Mouse (Mus musculus): ENCODE data around the gene Samd4.
A peak's percentile ranks its signal among the peaks of the same experiment; 100 is the strongest.

Gene Samd4

GRCm38 (mm10) chr14:47000096-47000736 is 117.6 kb downstream of the Samd4 start:
- DNase-seq (ENCODE audit: low spot score), result no peak

GRCm38 (mm10) chr14:47000786-47001761 is 118.4 kb downstream of the Samd4 start:
- no peak for DNase-seq (ENCODE audit: low spot score)

DNA sequence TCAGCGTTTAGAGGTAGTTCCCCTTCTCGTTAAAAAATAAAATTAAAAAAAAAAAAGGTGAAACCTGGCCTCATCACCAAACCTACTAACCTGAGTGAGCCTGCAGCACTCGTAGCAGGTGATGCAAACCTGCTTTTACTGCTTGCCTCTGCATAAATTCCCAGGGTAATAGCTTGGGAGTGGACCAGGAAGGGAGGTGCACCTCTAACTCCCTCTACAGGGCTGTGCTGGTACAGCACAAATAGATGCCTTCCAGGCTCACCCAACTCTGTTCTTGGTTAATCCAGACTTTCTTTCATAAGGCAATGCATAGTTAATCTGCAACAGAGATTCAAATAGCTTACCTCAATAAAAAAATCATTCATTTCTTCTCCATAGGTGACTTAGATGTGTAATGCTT is 121.5 kb downstream of the Samd4 start:
- peak; percentile 61 for DNase-seq (ENCODE audit: low spot score)

DNA sequence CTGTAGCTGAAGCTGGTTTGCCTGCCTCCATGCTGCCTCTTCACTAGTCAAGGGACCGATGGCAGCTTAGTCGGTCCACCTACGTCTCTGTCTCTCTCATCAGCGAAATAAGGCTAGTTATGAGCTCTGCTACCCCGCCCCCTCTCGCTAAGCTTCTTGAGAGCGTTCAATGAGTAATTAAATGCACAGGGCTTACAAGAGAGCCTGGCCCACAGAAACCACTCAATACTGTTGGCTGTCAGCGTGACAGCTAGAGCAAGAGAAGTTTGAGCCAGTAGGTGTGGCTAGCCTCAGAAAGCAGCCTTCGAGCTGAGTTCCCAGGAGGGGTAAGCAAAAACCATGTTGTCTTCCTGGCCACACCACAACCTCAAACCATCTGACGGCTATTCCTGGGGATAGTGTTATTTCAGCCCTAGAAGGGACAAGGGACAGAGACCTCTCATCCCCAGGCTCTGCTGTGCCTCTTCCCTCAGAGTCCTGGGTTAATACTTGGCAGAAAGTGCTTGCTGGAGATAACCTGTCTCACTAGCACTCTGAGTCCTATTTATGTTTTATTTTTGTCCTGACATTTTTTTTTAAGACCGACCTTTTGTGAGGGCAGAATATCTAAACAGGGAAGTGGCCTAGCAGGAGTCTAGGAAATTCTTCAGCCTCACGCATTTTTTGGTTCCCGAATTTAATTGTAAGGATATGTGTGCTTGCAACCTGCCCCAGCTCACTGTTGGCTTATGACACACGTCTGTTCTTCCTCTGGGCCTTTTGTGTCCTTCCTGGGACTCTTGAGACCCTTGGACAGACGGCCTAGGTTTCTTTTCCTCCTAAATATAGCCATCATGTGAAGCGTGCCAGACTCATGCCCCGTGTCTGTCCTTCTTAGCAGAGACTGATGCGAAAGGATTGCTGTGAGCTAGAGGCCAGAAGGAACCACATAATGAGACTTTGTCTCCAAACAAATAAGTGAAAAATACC is 128.8 kb downstream of the Samd4 start:
- DNase-seq (ENCODE audit: low spot score), result peak; percentile 59

DNA sequence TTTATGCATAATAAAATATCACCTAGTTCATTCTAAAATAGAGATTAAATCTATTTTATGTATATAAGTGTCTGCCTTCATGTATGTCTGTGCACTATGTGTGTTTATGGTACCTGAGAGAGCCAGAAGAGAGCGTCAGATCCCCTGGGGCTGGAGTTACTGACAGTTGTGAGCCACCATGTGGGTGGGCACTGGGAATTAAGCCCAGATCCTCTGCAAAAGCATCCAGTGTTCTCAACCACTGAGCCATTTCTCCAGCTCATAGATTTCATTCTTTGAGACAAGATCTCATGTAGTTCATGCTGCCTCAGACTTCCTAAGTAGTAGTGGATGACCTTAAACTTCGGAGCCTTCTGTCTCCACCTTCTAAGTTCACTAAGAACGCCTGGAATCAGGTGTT is 133.0 kb downstream of the Samd4 start:
- no peak for DNase-seq (ENCODE audit: low spot score)

- no peak for DNase-seq (ENCODE audit: low spot score)
These were observed 135.0 kb downstream of the Samd4 start for GRCm38 (mm10) chr14:47017658-47018057.

- DNase-seq (ENCODE audit: low spot score), result no peak
These were observed 138.2 kb downstream of the Samd4 start for GRCm38 (mm10) chr14:47020886-47021285.

- DNase-seq (ENCODE audit: low spot score), result no peak
These were observed 140.9 kb downstream of the Samd4 start for GRCm38 (mm10) chr14:47023529-47023928.

GRCm38 (mm10) chr14:47027431-47028118 is 144.9 kb downstream of the Samd4 start:
- no peak for DNase-seq (ENCODE audit: low spot score)

- no peak for DNase-seq (ENCODE audit: low spot score)
These were observed 148.9 kb downstream of the Samd4 start for GRCm38 (mm10) chr14:47031542-47031941.

- DNase-seq (ENCODE audit: low spot score), result no peak
These were observed 149.5 kb downstream of the Samd4 start for GRCm38 (mm10) chr14:47032140-47032539.

DNA sequence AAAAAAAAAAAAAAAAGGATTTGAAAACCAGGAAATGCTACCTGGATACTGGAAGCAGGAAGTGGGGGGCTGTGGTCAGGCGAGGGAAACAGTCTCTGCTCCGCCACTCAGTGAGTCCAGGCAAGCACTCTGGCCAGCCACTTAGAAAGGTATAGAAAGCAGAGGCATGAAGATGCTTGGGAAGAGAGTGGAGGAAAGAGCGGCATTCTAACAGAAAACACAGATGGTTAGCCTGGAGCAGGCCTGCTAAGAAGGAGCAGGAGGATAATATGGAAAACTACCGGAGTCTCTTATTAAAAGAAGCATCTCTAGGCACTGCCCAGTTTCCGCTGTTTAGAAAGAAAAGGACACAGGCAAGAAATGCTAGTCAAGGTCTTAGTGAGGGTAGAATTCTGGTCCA is 150.8 kb downstream of the Samd4 start:
- no peak for DNase-seq (ENCODE audit: low spot score)

- no peak for DNase-seq (ENCODE audit: low spot score)
These were observed 159.0 kb downstream of the Samd4 start for GRCm38 (mm10) chr14:47041699-47042098.

GRCm38 (mm10) chr14:47049051-47049450 is 166.4 kb downstream of the Samd4 start:
- no peak for DNase-seq (ENCODE audit: low spot score)

- DNase-seq (ENCODE audit: low spot score), result no peak
These were observed 169.3 kb downstream of the Samd4 start for GRCm38 (mm10) chr14:47051743-47052610.

DNA sequence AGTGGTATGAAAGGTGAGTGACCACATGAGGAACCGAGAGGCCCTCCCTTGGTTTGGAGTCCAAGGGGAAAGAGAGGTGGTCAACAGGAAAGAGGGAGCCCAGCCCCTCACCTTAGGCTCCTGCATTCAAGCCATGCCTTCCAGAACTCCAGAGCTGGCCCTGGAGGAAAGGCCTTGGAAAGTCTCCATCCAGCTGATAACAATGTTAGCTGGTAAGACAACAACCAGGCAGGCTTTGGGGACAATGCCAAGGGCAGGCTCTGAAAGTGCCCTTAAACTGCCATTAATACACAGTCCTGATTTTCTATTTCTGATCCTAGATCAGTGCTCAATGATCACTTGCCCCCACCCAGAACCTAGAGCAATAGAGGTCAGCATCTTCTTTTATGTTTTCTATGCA is 170.4 kb downstream of the Samd4 start:
- DNase-seq (ENCODE audit: low spot score), result no peak

- DNase-seq (ENCODE audit: low spot score), result no peak
These were observed 171.2 kb downstream of the Samd4 start for GRCm38 (mm10) chr14:47053824-47054223.

DNA sequence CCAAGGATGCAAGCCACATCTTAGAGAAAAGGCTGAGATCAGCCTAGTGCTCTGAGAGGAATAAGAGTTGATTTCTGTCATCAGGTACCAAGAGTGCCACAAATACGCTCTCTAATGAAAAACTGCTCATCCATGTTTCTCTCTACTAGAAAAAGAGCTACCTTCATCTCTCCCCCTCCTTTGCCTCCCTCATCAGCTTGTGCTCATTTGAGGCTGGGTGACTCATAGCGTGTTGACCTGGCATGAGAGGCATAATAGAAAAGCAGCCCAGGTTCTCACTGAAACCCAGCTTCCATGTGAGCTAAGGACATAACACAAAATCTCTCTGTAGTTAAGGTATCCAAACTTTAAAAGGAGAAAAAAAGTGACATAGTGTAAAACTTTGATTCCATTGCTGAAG is 176.3 kb downstream of the Samd4 start:
- no peak for DNase-seq (ENCODE audit: low spot score)

DNA sequence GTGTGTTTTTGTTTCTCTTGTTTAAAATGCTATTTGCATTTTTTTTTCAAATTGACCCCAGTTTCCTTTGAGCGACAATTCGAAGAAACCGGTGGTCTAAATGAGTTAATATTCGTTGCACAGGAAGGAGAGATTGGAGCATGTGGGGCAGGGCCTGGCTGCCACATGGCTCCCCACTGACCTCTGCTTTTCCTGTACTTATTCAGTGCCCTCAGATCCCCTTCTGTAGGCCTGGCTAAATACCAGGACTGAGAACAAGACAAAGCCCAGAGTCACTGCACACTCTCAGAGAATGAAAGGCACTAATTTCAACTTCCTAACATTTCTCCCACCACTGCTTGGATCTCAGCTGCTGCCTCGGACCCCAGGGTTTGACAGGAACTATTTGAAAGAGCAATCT is 182.4 kb downstream of the Samd4 start:
- no peak for DNase-seq (ENCODE audit: low spot score)

DNA sequence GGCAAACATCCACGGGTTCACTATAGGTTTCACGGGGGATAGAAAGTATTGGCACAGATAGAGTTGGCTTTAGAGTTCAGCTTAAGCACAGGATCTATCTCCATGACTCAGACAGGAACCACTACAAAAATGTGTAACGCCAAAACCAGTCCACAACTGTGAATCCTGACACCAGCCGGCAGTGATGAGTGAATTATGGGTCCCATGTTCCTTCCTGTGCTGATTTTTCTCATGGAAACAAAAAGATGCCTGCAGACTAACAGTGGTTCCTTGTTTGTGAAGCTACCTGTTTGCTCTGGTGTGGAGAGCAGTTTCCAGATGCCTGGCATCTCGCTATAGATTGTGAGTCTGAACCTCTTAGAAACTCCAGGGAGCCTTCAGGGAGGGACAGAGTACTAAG is 184.2 kb downstream of the Samd4 start:
- DNase-seq (ENCODE audit: low spot score), result no peak
